Mouse (Mus musculus): ENCODE results near the gene Tpsb2. TPM values are rescaled to one million over a fixed set of nuclear protein-coding genes. Genes with fewer than 3 reads are reported as not detected.

The Tpsb2 gene
- not detected for total RNA-seq (2021)

- intact Hi-C loops (cut with DNase I), result no loop called here
These were observed at the start of gene Tpsb2 for GRCm38 (mm10) chr17:25366005-25366404. Tpsb2 (plus strand) TSS chr17:25366305.

DNA sequence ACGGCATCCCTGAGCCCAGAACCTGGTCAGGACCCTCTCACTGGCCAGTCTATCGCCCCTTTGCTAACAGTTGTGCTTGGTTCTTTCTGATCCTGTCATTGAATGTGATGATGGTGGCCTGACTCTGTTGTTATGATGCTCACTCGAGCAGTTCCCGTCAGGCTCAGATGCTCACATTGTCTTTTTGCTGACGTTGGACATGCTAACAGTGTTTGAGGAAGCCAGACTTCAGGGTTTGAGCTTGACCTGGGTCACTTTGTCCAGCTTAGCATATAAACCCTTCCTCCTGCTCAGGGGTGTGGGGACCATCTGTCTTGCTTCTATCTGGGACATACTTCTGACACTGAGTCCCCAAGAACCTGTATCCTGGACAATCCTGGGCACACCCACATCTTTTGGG, 47.8 kb upstream of the Tpsb2 start, which contains the start of gene Prss29:
Gene Prss29, plus strand, starts transcription at position 301 of the 400 bp plus-strand sequence.
- no peak for DNase-seq (ENCODE audit: low spot score in 2 of 2)
- intact Hi-C loops (cut with DNase I), result no loop called here

More at GRCm38 (mm10) chr17:25366005-25366404, at the start of gene Tpsb2:
- DNase-seq (ENCODE audit: low spot score in 2 of 2), result no peak

- intact Hi-C loops (cut with DNase I), result no loop called here
These were observed 45.3 kb upstream of the Tpsb2 start for GRCm38 (mm10) chr17:25320819-25321218.

GRCm38 (mm10) chr17:25322930-25323329, 43.2 kb upstream of the Tpsb2 start:
- intact Hi-C loops (cut with DNase I), result no loop called here
- no peak for DNase-seq (ENCODE audit: low spot score in 2 of 2)

More at GRCm38 (mm10) chr17:25320819-25321218, 45.3 kb upstream of the Tpsb2 start:
- no peak for DNase-seq (ENCODE audit: low spot score in 2 of 2)

- intact Hi-C loops (cut with DNase I), result no loop called here
- no peak for DNase-seq (ENCODE audit: low spot score in 2 of 2)
These were observed 33.8 kb upstream of the Tpsb2 start for GRCm38 (mm10) chr17:25332321-25332720.

- peak; percentile 45 to 57 for DNase-seq (ENCODE audit: low spot score in 2 of 2)
- intact Hi-C loops (cut with DNase I), result loop anchor here (1.0 to 2.0 kb wide), 2 partner anchors 29 to 137 kb away; no protein-coding TSS in a partner anchor
These were observed 32.2 kb upstream of the Tpsb2 start for GRCm38 (mm10) chr17:25333943-25334342.

DNA sequence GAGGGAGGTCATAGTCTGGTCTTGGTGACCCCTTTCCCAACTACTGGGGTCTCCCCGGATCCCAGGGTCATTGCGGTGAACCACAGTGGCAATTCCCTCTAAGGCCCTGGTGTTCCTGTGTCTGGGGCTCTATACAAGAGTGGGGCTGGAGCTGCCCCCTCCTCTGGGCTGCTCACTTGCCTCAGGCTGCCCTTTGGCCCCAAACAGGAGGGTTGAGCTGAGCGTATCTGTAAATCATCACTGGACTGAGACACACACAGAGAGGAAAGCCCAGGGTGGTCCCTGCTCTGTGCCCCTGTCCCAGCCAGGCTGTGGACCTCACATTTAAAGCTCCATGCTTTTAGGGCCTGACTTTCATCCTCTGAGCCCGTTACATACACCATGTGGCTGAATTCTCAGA, 27.9 kb upstream of the Tpsb2 start:
- DNase-seq (ENCODE audit: low spot score in 2 of 2), result no peak
- intact Hi-C loops (cut with DNase I), result no loop called here

GRCm38 (mm10) chr17:25340003-25340402, 26.1 kb upstream of the Tpsb2 start:
- intact Hi-C loops (cut with DNase I), result no loop called here
- no peak for DNase-seq (ENCODE audit: low spot score in 2 of 2)

GRCm38 (mm10) chr17:25341490-25341889, 24.6 kb upstream of the Tpsb2 start:
- intact Hi-C loops (cut with DNase I), result no loop called here
- DNase-seq (ENCODE audit: low spot score in 2 of 2), result no peak

DNA sequence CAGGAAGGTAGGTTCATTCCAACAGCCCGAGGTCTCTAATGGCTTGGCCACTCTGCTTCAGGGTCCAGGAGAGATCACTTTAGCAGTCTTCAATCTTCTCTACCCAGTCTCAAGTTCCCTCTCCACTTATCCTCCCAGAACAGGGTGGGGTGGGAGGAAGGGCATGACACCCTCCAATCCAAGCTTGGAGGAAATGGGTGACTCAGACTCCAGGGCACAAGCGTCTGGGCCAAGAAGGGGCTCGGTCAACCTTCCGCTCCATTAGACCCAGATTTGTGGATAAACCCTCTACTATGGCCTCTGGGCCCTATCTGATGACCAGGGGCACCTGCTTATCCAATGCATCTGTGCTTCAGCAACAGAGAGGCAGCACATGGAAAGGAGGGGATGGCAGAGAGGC, 20.6 kb upstream of the Tpsb2 start, which contains the start of gene Tpsab1:
Gene Tpsab1, minus strand, starts transcription at position 101 of the 400 bp plus-strand sequence.
- intact Hi-C loops (cut with DNase I), result no loop called here
- DNase-seq (ENCODE audit: low spot score in 2 of 2), result no peak

GRCm38 (mm10) chr17:25361291-25361690, 4.8 kb upstream of the Tpsb2 start:
- intact Hi-C loops (cut with DNase I), result loop anchor here (5.0 kb wide), 1 partner anchor 74 kb away; no protein-coding TSS in a partner anchor
- no peak for DNase-seq (ENCODE audit: low spot score in 2 of 2)

DNA sequence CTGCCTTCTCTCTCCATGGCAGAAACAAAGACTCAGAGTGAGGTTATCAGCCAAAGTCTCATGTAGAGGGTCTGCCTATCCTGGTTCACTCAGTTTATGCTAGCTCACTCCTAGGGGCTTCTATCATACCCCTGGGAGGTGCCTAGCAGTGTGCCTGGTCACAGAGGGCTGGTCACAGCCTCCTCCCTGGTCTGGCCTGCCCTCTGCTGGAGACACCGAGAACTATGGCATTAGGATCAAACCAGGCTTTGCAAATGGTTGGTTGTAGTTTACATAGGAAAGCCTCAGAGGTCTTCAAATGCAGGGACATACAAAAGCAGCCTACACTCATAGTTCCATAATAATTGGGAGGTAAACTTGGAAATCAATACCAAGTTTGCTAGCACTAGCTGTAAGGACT, 2.4 kb upstream of the Tpsb2 start:
- intact Hi-C loops (cut with DNase I), result loop anchor here (1.0 to 5.0 kb wide), 2 partner anchors 29 to 76 kb away; no protein-coding TSS in a partner anchor
- peak in 1 of 2 experiments; percentile 25 for DNase-seq (ENCODE audit: low spot score in 2 of 2)

- DNase-seq (ENCODE audit: low spot score in 2 of 2), result no peak
- intact Hi-C loops (cut with DNase I), result no loop called here
These were observed 2.9 kb downstream of the Tpsb2 start, which contains the start of gene Tpsg1 for GRCm38 (mm10) chr17:25368973-25369372. Tpsg1 (plus strand) TSS chr17:25369273.

GRCm38 (mm10) chr17:25372491-25372890, 6.4 kb downstream of the Tpsb2 start:
- DNase-seq (ENCODE audit: low spot score in 2 of 2), result no peak
- intact Hi-C loops (cut with DNase I), result no loop called here

GRCm38 (mm10) chr17:25374011-25374410, 7.9 kb downstream of the Tpsb2 start:
- intact Hi-C loops (cut with DNase I), result no loop called here
- no peak for DNase-seq (ENCODE audit: low spot score in 2 of 2)

DNA sequence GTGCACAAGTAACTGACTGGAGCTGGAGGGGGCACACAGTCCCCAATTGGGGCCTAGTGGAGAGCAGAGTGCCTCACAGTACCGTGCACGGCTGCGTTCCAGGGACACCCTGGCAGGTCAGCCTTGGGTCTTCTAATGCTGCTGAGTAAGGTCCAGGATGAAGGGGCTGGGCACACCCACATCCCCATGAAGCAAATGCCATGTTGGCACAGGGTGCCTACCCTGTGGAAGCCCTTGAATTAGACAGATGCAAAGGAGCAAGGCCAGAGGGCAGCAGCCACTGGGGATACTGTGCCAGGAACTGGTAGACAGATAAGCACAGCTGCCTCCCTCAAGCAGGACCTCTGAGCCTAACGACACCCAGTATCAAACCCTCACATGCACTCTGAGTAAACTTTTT, 28.4 kb downstream of the Tpsb2 start:
- intact Hi-C loops (cut with DNase I), result loop anchor here (10.0 kb wide), 1 partner anchor 300 kb away; no protein-coding TSS in a partner anchor
- DNase-seq (ENCODE audit: low spot score in 2 of 2), result no peak

- intact Hi-C loops (cut with DNase I), result loop anchor here (1.0 to 10.0 kb wide), 3 partner anchors 34 to 297 kb away; partner anchors contain the start of gene Cacna1h
These were observed 31.9 kb downstream of the Tpsb2 start for GRCm38 (mm10) chr17:25397804-25398519.

GRCm38 (mm10) chr17:25398520-25398838, 32.4 kb downstream of the Tpsb2 start:
- intact Hi-C loops (cut with DNase I), result loop anchor here (1.0 to 10.0 kb wide), 3 partner anchors 34 to 296 kb away; partner anchors contain the start of gene Cacna1h
- DNase-seq (ENCODE audit: low spot score in 2 of 2), result no peak

More at GRCm38 (mm10) chr17:25397804-25398519, 31.9 kb downstream of the Tpsb2 start:
- peak; percentile 70 to 77 for DNase-seq (ENCODE audit: low spot score in 2 of 2)

- intact Hi-C loops (cut with DNase I), result no loop called here
- DNase-seq (ENCODE audit: low spot score in 2 of 2), result no peak
These were observed 34.3 kb downstream of the Tpsb2 start for GRCm38 (mm10) chr17:25400443-25400842.

DNA sequence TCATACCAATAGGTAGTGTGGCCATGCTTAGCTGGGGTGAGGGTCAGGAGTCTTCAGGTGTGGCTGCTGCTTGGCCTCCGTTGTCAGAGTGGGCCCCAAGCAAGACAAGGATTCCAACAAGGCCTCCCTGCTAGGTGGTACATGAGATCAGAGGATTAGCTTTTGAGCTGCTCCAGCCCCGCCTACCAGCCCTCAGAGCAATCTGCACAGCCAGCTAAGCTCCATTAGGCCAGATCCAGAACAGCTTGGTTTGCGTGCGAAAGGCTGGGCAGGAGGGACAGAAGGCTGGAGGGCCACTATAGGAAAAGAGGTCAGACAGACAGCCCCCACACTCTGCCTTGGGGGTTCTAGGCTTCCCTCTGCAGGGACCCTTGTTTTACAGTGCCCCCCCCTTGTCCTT, 35.4 kb downstream of the Tpsb2 start:
- DNase-seq (ENCODE audit: low spot score in 2 of 2), result no peak
- intact Hi-C loops (cut with DNase I), result no loop called here

- no peak for DNase-seq (ENCODE audit: low spot score in 2 of 2)
- intact Hi-C loops (cut with DNase I), result no loop called here
These were observed 36.1 kb downstream of the Tpsb2 start for GRCm38 (mm10) chr17:25402224-25402623.

Data from left cerebral cortex, postnatal 36 days (tissue).